Mouse (Mus musculus) natural killer cell, adult 2 months (primary cell): ENCODE data around the gene Nde1.
"Not testable (repeated sequence)": the region's sequence is repeated elsewhere in the genome, so short reads cannot be mapped to it uniquely, and the experiment has no call there.

Source experiments
- DNase-seq, 2 experiments: peaks; one replicate each; pipeline ENCODE4 v3.0.0; 2022; ENCODE audit warnings: low spot score in 2 of 2

The Nde1 gene

DNA sequence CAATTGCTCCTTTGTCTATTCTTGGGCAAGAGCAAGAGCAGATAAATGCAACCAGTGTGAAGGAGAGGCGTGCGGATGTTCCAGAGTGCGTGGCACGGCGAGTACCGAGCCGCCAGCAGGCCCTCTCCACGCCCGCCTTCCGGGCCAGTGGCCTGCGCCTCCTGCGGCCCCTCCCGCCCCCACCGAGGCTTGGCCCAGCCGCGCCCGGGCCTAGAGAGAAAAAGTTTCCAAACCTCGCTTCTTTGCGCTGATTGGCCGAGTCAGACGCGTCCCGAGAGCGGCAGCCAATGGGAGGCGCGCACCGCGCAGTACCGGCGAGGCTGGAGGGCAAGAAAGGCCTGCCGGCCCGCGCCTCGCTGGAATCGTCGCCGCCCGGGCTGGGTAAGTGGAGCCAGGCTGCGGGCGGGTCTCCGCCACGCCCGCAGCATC, at the start of gene Nde1, which contains the start of gene Marf1:
TSS of gene Nde1 (plus strand) at position 288 of the 429 bp plus-strand sequence.
TSS of gene Marf1 (minus strand) at position 364 of the 429 bp plus-strand sequence.
- DNase-seq, result peak; percentile 80 to 84

DNA sequence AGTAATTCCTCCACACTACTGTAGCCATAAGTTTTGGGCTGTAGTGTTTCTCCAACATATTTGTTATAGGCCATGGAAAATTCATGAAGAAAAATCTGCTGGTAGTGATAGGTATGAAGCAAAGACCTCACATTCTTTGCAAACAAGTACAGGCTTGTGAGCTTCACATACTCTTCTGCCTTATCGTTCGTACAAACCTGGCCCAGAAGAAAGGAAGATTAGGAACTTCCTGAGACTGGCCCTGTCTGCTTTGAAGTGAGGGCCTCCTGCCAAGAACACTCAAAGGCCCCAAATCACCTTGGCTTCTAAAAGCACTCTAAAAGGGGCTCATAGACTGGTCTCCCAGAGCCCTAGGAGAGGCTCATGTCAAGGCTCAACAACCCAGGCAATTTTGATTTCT, 45.8 kb upstream of the Nde1 start:
- DNase-seq, result no peak

DNA sequence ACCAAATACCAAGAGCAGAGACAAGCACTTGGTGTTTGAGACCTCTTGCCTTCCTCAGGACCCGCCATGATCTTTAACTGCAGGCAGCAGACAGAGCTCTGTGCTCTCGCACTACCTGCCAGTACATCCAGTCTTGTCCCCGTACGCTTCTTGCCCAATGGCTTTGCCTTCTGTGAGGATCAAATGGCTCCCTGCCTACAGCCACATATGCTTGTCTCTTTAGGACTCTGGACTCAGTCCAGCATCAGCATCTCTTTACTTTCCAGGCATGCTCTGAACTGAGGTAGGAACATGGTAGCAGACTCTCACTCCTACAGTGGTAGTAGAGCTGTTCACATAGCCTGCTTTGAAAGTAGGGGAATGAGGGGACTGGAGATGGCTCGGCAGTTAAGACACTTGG, 42.1 kb upstream of the Nde1 start:
- no peak for DNase-seq

DNA sequence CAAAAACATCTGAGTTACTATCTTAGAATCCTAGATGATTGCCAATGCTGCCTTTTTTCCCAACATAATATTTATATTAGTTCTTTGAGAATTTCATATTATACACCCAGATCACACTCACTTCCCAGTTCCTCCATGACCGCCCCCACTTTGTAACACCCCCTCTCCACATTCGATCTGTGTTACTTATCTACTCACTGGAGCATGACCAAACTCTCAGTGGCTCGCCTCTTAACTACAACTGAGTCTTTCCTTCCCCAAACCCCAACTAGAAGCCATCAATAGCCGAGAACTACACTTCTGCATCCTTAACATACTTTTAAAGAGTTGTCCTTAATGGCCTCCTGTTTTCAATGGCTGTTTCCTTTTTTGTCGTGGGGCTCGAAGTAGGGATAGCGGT, 41.5 kb upstream of the Nde1 start:
- DNase-seq, result no peak

DNA sequence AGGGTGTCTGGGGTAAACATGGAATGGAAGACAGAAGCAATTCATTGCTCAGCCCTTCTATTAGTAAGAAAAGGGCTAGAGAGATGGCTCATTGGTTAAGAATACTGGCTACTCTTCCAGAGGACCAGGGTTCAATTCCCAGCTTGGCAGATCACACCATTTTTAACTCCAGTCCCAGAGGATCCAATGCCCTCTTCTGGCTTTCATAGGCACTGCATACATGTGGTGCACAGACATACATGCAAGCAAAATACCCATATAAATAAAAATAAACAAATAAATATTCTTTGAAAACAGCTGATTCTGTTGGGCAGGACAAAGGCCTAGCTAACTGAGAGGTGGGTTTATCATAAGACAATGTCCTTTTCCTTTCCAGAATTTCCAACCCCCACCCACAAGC, 40.5 kb upstream of the Nde1 start:
- no peak for DNase-seq

DNA sequence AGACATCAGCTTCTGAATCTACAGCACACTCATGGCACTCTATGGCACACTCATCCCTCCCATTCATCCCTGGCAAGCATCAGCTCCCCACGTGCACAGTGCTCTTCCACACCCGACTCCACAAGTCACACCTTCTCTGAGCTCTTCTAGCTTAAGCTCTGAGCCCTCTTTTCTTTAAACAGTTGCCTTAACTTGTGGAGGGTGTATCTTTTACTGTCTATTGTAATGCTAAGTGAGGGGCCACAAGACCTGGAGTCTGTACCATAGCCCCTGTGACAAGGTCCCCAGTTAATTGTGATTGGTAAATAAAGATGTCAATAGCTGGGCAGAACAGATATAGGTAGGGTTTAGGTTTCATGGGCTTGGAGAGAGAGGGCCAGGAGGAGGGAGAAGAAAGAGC, 39.2 kb upstream of the Nde1 start:
- no peak for DNase-seq

DNA sequence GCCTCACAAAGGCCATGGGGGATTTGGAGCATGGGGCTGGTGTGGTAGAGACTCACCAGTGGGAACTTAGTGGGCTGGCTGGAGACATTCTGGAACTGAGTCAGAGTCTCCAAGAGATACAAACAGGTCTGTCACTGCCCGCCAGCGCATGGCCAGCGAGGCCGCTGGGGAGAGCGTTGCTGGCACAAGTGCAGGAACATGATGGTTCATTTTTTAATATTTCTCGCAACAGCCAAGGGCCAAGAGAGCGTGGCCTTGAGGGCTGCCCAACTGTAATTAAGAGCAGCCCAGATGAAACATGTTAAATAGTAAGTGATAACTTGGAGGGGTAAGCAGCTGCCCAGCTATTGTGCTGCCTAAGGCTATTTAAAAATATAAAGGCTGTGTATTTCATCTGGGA, 38.4 kb upstream of the Nde1 start:
- no peak for DNase-seq

DNA sequence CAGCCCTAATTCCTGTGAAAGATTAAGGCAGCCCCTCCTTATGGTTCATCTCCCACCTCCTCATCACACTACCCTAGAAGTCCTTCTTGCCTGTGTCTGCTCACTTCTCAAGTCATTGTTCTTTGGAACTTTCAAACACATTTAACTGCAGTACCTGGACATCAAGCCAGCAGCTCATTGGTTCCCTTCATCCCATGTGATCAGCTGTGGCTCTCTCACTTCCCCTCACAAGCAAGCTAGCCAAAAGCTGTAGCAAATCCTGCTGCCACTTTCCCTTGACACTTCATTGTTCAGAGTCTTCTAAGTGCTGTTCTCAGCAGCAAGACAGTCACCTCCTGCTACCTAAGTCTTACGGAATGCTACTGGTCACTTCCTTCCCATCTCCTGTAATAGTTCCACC, 37.8 kb upstream of the Nde1 start:
- no peak for DNase-seq

DNA sequence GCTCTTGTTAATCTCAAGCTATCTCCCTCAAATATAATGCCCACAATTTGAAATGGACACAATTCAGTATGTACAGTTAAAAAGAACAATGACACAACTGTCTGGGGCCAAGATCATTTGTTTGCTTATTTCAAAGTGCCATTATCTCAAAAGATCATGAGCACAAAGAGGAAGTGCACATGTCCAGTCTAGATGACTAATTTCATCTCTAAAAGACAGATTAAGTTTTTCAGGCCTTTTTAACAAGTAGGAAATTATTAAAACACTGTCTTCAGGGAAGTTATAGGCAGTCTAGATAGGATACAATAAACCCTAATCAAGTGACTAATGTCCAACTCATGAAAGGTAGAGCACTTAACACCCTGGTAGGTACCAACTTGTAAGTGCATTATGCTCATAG, 34.1 kb upstream of the Nde1 start:
- no peak for DNase-seq

DNA sequence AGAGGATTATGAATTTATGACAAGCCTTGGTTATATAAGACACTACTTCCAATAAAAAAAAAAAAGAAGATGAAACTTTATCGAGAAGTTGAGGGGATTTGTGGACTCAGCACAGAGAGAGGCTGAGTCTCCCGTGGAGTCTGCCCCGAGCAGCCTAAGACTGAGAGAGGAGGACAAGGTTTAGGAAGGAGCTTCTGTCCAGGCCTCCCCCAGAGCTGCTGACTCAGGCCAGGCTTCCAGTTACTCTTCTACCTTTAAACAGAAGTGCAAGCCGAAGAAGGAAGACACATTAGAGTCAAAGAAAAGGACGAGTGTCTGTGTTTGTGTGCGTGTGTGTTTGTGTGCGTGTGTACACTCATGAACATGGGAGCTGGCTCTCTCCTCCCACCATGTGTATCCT, 32.3 kb upstream of the Nde1 start:
- no peak for DNase-seq

DNA sequence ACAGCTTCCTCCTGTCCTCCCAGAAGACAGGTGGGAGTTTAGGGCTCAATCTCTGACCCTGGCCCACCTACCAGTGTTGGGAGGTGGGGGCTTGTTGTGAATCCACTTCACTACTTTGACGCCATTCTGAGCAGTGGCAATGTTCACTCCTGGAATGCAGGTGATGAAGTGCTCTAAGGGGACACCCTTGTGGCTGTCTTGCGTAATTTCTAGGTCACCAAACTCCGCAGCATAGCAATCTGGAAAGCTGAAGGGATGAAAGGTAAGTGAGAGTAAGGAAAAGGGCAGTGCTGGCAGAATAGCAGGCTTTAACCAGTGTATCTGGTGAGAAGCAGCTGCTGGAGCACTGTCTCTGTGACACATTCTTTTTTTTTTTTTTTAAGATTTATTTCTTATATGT, 31.7 kb upstream of the Nde1 start:
- DNase-seq, result no peak

DNA sequence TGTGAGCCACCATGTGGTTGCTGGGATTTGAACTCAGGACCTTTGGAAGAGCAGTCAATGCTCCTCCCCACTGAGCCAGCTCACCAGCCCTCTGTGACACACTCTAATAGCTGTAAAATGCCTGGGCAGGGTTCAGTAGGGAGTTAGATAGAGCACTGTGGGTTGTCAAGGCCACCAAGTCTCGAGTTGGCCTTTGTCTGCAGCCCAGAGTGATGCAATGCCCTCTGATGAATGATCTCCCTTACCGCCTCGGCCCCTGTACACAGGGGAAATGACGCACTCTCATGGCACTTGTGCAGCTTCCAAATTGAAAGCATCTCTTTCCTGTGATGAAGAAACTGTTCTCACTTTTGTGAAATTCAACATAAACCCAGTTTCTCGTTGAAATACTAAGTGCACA, 31.2 kb upstream of the Nde1 start:
- no peak for DNase-seq

DNA sequence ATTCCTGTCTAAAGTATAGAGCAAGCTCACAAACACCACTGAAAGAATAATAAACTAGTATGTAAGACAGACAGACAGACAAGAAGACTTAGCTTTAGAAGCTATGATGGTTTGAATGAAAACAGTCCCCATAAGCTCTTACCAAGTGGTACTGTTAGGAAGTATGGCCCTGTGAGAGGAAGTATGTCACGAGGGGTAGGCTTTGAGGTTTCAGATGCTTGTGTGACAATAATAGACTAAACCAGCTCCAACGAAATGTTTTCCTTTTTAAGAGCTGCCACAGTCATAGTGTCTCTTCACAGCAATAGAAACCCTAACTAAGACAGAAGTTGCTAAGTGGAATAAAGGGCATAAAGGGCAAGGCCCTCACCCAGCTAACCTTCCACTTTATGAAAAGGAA, 28.1 kb upstream of the Nde1 start:
- DNase-seq, result no peak

DNA sequence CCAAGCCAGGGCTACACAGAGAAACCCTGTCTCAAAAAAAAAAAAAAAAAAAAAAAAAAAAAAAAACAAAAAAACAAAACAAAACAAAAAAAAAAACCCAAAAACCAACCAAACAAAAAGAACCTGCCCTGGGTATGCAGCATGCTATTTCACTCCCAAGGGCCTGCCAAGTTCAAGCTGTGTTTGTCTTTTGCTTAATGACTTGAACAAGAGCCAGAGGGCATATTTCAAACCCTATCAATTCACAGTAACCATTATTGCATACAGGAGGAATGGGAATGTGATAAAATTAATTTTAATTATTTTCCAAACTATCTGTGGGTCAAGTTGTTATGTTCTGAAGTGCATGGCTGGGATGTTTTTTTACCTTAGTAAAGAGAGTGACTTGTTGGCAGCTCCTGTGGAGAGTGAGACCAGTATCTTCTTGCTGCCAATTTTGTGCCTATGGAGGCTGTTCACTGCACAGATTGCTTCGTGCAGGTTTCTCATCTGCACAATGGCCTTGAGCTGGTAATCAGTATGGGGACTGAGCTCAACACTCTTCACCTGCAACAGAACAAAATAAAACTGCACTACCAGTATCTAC, 25.0 kb upstream of the Nde1 start:
- DNase-seq, result no peak

DNA sequence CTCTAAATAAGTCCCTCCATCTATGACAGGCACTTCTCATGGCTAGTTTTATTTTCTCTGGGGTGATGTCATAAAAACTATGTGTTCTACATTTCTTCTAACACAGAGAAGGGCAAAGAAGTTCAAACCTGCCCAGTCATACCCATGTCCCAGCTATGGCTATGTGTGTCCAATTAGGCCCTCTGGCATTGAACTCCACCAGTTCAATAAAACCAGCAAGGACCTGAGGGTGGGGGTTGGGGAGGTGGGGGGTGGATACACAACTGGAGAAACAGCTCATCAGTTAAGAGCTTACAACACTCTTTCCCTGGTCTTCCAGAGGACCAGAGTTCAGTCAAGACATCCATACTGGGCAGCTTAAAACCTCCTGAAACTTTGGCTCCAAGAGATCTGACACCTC, 24.0 kb upstream of the Nde1 start:
- DNase-seq, result no peak

DNA sequence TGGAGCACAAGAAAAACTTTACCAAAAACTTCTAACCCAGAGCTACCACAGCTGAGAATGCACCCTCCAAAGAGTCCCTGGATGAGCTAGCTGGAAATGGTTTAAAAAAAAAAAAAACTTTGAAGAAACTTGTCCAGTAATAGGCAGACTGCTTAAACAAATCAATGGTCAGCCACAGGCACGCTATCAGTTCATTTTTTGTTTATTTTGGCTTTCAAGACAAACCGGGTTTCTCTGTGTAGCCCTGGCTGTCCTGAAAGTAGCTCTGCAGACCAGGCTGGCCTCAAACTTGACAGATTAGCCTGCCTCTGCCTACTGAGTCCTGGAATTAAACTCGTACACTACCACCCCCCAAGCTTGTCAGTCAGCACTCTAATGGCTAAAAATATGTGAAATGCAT, 19.8 kb upstream of the Nde1 start:
- DNase-seq, result no peak

DNA sequence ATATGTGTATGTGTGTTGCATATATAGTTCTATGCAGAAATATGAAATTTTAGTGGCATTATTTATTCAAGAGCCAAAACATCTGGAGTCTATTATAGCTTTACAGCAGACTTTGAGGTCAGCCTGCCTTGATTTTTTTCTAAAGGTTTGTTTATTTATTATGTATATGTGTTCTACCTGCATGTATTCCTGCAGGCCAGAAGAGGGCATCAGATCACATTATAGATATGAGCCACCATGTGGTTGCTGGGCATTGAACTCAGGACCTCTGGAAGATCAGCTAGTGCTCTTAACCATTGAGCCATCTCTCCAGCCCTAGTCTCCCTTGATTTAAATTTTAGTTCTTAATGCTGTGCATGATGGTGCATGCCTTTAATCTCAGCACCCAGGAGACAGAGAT, 15.4 kb upstream of the Nde1 start:
- DNase-seq, result no peak

DNA sequence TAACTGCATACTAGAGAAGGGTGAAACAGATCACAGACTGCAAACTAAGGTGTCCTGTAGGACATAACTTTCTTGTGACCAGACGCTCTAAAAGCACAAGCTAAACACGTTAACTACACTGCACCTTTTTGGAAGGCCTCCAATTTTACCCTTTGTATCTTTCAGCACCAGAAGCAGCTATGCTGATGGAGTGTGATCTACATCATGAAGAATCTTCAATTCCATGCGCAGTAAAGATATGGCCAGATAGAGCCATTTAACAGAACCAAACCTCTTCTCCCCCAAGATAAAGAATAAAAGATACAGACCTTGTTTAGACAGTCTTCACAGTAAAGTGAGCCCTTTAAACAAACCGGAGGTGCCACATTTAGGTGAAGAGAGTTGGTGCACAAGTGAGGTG, 11.4 kb upstream of the Nde1 start:
- DNase-seq, result no peak

DNA sequence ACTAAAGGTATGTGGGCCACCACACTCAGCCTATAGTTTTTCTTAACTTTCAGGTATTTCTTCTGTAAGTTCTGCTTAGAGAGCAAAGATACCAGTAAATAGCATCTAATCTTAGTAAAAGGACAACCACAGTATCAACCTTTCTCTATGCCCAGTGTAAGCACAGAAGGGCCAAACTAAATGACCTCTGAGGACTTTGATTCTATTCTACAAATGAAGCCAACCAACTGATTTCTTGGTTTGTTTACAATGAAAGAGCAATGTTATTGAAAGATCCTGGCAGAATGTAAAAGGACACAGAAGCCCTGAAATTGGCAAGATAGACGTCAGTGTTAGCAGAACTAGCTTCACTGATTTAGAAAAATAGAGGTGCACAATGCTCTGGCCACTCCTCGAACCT, 7.4 kb upstream of the Nde1 start:
- DNase-seq, result not testable (repeated sequence)

DNA sequence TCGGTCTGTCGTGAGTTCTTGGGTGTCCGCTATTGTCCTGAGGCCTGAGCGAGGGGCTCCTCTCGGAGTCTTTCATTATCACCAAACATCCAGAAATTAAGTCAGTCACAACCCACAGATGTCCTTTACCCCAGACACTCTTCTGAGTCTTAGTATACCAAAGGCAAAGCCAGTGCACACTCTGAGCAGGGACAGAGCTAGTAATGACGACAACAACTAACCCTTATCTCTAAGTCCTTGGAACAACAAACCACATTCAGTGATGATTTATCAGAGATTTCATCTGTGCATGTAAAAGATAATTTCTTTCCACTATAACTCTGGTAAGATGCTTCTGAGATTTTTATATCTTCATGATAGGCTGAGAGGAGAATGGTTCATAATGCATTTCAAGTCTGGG, 6.8 kb upstream of the Nde1 start:
- no peak for DNase-seq

DNA sequence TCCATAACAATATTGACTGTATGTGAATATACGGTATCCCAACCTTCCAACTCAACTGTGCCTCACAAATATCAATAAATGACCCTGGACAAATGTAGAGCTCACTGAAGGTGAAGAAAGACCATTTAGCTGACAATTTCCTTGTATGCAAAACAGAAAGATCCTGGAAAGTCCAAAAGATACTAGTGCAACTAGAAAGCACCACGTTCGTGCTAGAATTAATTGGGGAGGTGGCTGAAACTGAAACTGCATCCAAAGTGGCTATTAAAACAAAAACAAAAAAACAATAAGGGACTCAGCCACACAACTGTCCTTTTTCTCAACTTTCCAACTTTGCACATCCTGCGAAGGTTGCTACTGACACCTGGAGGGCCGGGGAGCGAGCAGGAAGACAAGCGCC, 4.5 kb upstream of the Nde1 start:
- no peak for DNase-seq

DNA sequence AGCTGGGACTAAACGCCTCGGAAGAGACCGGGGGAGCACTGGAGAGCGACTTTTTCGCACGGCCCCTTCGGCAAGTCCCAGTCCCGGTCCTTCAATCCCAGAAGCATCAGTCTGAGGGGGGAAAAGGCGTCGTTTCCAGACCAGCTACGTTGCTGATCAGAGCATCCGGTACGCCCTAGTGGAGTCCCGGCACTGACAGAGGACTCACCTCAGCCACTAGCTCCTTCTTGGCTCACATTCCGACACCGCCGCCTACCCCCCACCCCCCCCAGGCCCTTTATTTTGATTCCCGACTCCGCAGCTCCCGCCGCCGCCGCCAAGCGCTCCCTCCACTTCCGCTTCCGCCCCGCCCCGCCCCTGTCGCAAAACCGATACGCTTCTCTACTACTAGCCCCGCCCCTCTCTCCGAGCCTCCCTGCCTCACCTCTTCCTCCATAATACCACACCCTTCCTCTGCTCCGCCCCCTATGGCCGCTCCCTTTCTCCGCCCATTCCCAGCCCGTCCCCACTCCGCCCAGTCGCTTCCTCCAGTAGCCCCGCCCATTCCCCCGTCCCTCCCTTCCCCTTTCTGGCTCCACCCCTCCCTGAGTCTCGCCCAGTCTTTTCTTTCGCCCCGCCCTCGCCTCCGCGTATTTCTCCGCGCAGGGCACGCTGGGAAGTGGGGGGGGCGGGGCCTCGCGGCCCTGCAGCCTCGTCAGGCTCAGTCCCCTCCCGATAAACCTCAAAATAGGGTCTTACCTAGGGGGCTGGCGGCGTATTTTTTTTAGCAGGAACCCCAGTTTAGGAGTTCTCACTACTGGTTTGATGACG, 3.9 kb upstream of the Nde1 start:
- peak; percentile 100 for DNase-seq

DNA sequence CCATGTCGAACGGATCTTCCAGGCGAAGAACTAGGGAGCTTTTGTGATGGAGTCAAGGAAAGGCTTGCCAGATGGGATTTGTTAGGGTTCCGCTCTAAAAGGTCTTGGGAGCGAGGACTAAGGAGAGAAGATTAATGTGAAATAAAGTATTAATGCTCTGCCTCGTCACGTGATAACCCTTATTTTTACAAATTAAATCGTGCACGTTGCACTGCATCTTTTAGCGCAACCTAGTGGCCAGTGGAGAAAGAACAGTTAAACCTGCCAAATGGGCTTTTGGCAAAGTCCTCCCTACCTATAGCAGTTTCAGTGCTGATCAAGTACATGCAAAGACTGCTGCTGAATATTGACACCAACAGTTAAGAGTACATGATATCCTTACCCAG, 3.3 kb upstream of the Nde1 start:
- DNase-seq, result peak; percentile 73 to 79

DNA sequence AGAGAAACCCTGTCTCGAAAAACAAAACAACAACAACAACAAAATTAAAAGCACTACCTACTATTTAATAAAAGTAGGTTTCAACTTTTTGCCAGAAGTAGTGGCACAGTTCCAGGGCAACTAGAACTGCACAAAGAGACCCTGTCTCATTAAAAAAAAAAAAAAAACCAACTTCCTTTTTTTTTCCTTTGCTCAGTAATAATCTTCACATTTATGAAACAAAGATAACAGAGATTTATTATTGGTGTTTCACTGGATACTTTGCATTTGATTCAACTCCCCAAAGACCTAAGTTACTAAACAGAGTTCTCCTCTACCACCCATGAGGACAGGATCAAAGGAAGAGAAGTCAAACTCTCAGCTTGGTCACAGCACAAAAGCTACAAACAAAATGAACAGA, 2.1 kb upstream of the Nde1 start:
- no peak for DNase-seq
